Mouse (Mus musculus) splenic B cell, adult 2 months (primary cell): Measurements from ENCODE around the gene Fam166a.

Experiments used
- DNase-seq: peaks from one replicate; pipeline ENCODE4 v3.0.0-alpha.2; 2011; ENCODE audit warnings: low read depth, low spot score
- H3K27me3 ChIP-seq: 2 replicates; pipeline ENCODE4 v1.6.1; 2012; ENCODE audit warnings: mild to moderate bottlenecking, low read length, moderate library complexity, mixed read lengths; ENCODE audit not compliant: control insufficient read depth, poor library complexity, insufficient read depth, severe bottlenecking
- H3K36me3 ChIP-seq: 2 replicates; pipeline ENCODE4 v1.6.1; 2012; ENCODE audit warnings: mild to moderate bottlenecking, low read length, moderate library complexity, mixed read lengths; ENCODE audit not compliant: control insufficient read depth, poor library complexity, insufficient read depth, severe bottlenecking

The Fam166a gene

GRCm38 (mm10) chr2:25180478-25180903 lies 38.1 kb upstream of the Fam166a start, which contains the start of gene Nrarp:
Nrarp (plus strand) TSS chr2:25180758.
- Histone ChIP-seq H3K36me3 (no peaks in the 10 kb centered on the region; the same call in 1 of the 2 replicates), H3K27me3 (no peaks in the 10 kb centered on the region)
- DNase-seq: peak; percentile 95

GRCm38 (mm10) chr2:25180973-25181890 lies 37.3 kb upstream of the Fam166a start:
- peak; percentile 62 for DNase-seq
- no peaks in the 10 kb centered on the region for H3K27me3 ChIP-seq
- no peaks in the 10 kb centered on the region; the same call in 1 of the 2 replicates for H3K36me3 ChIP-seq

GRCm38 (mm10) chr2:25181891-25182397 lies 36.6 kb upstream of the Fam166a start:
- no peaks in the 10 kb centered on the region; the same call in 1 of the 2 replicates for H3K36me3 ChIP-seq
- DNase-seq: no peak
- no peaks in the 10 kb centered on the region for H3K27me3 ChIP-seq

GRCm38 (mm10) chr2:25182664-25183063 lies 35.9 kb upstream of the Fam166a start:
- no peak for DNase-seq
- H3K27me3 ChIP-seq: no peaks in the 10 kb centered on the region

GRCm38 (mm10) chr2:25183336-25183735 lies 35.2 kb upstream of the Fam166a start:
- DNase-seq: peak; percentile 51
- Histone ChIP-seq H3K36me3 (no peaks in the 10 kb centered on the region; the same call in 1 of the 2 replicates), H3K27me3 (no peaks in the 10 kb centered on the region)

More at GRCm38 (mm10) chr2:25182664-25183063, 35.9 kb upstream of the Fam166a start:
- H3K36me3 ChIP-seq: no peaks in the 10 kb centered on the region; the same call in 1 of the 2 replicates

GRCm38 (mm10) chr2:25184496-25184895 lies 34.0 kb upstream of the Fam166a start:
- DNase-seq: no peak
- Histone ChIP-seq H3K36me3 (no peaks in the 10 kb centered on the region; the same call in 1 of the 2 replicates), H3K27me3 (no peaks in the 10 kb centered on the region)

GRCm38 (mm10) chr2:25185625-25186574 lies 32.6 kb upstream of the Fam166a start:
- DNase-seq: peak; percentile 56
- no peaks in the 10 kb centered on the region for H3K27me3 ChIP-seq
- H3K36me3 ChIP-seq: no peaks in the 10 kb centered on the region

- H3K36me3 ChIP-seq: no peaks in the 10 kb centered on the region
- DNase-seq: no peak
- H3K27me3 ChIP-seq: no peaks in the 10 kb centered on the region
Observed at GRCm38 (mm10) chr2:25186575-25186930, 32.0 kb upstream of the Fam166a start.

- no peaks in the 10 kb centered on the region for H3K27me3 ChIP-seq
- no peak for DNase-seq
- no peaks in the 10 kb centered on the region for H3K36me3 ChIP-seq
Observed at GRCm38 (mm10) chr2:25187841-25188240, 30.7 kb upstream of the Fam166a start.

GRCm38 (mm10) chr2:25193330-25193770 lies 25.2 kb upstream of the Fam166a start:
- peak; percentile 90 for DNase-seq
- Histone ChIP-seq H3K27me3 (no peaks in the 10 kb centered on the region), H3K36me3 (no peaks in the 10 kb centered on the region; the same call in none of the 2 replicates)

GRCm38 (mm10) chr2:25194006-25194405 lies 24.5 kb upstream of the Fam166a start:
- DNase-seq: peak; percentile 27
- Histone ChIP-seq H3K36me3 (no peaks in the 10 kb centered on the region; the same call in none of the 2 replicates), H3K27me3 (no peaks in the 10 kb centered on the region)

GRCm38 (mm10) chr2:25194486-25195171 lies 23.9 kb upstream of the Fam166a start:
- no peaks in the 10 kb centered on the region; the same call in none of the 2 replicates for H3K36me3 ChIP-seq
- no peaks in the 10 kb centered on the region for H3K27me3 ChIP-seq
- peak; percentile 51 for DNase-seq

GRCm38 (mm10) chr2:25195211-25196156 lies 23.1 kb upstream of the Fam166a start:
- no peaks in the 10 kb centered on the region for H3K27me3 ChIP-seq
- no peaks in the 10 kb centered on the region; the same call in none of the 2 replicates for H3K36me3 ChIP-seq
- peak; percentile 93 for DNase-seq
